Mouse (Mus musculus): ENCODE data around the gene Xcl1.
"Not testable (repeated sequence)": the region's sequence is repeated elsewhere in the genome, so short reads cannot be mapped to it uniquely, and the experiment has no call there.

DNA sequence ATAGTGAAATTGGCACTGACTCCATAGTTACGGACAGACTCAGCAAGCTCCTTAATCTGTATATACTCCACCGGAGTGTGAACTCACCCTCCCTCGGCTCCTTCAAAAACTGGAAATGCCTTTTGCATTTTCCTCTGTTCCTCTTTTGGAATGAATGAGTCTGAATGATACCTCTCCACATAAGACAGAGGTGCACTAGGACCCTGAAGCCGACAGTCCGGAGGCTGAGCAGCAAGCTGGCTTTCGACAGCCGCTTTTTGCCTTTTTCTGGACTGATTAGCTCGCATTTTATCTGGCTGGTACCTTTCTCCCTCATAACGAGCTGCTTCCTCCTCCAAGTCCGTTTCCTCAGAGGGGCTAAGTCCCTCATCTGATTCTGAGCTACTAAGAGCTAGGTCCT lies 49.4 kb upstream of the Xcl1 start:
- TF ChIP-seq CTCF (IDR thresholded peaks at IDR 0.05); POLR2A (IDR thresholded peaks at IDR 0.05; ENCODE audit: insufficient read depth, low read depth, low read length): not testable (repeated sequence)
